8 mouse cellular contexts compared by ENCODE assay signal in the genomic region with DNA sequence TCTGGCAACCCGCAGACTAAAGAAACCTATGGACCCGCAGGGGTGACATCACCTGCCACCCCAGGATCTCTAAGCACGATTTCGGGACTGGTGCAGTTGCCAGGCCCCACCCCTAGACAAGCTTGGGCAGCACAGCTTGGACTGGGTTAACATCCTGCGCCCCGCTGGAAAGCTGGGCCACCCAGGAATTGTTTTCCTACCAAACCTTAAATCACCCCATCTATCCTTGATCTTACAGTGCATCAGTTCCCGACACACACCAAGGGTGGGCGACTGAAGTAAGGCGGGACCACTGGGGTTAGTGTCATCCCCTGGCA. TPM values are rescaled to one million over a fixed set of nuclear protein-coding genes. Genes with fewer than 3 reads are reported as not detected.
DNase-seq lines count a peak whose midpoint lies in the region; ATAC-seq and TF ChIP-seq lines count a peak whose summit lies in the region.

No protein-coding gene starts in this region.

- H3K4me3 ChIP-seq in heart, adult 2 months: peak overlapping the region; percentile 43
- peak overlapping the region; percentile 23 for H3K4me3 ChIP-seq in thymus, adult 2 months (ENCODE audit: control insufficient read depth, insufficient read depth, low read length)
- peak overlapping the region; percentile 48 for H3K4me3 ChIP-seq in limb, embryonic 15.5 days
- H3K4me3 ChIP-seq in stomach, postnatal 0 days (ENCODE audit: low read depth, low read length): peak overlapping the region; percentile 55

- DNase-seq in heart, adult 2 months: no peak
- no peak for DNase-seq in heart, adult 11 months
- no peak for DNase-seq in thymus, adult 2 months
- DNase-seq in thymus, postnatal 14 days: no peak
- no peak for DNase-seq in stomach, postnatal 0 days (ENCODE audit: low spot score)
- no peak for DNase-seq in frontal cortex, postnatal 25 days (ENCODE audit: low spot score in 2 of 2)
- DNase-seq in spleen, postnatal 10 days (ENCODE audit: low spot score in 2 of 2): no peak

- no peaks in the 10 kb centered on the region for H3K36me3 ChIP-seq in heart, adult 2 months (ENCODE audit: control insufficient read depth, insufficient read depth, low read length)
- no peaks in the 10 kb centered on the region for H3K36me3 ChIP-seq in thymus, adult 2 months (ENCODE audit: control insufficient read depth, insufficient read depth, low read length)
- no peaks in the 10 kb centered on the region for H3K36me3 ChIP-seq in limb, embryonic 15.5 days
- H3K36me3 ChIP-seq in stomach, postnatal 0 days (ENCODE audit: control insufficient read depth, insufficient read depth, low read length): no peaks in the 10 kb centered on the region

- WGBS in heart, adult 2 months: 19% methylated on average over 9 of the region's 9 CpGs
- WGBS in thymus, adult 2 months: 41% methylated on average over 9 of the region's 9 CpGs
- WGBS in limb, embryonic 15.5 days: 3% methylated on average over 9 of the region's 9 CpGs
- 12% methylated on average over 9 of the region's 9 CpGs for WGBS in stomach, postnatal 0 days

- no peaks in the 10 kb centered on the region for H3K79me2 ChIP-seq in heart, adult 2 months (replicated peaks; ENCODE audit: control insufficient read depth, insufficient read depth, low read length)

- H3K4me1 ChIP-seq in heart, adult 2 months (ENCODE audit: control insufficient read depth, insufficient read depth, low read length): no peaks in the 10 kb centered on the region
- peaks cover 10% of the 10 kb centered on the region for H3K4me1 ChIP-seq in thymus, adult 2 months (replicated peaks; ENCODE audit: control insufficient read depth, insufficient read depth, low read length)
- peaks cover 25% of the 10 kb centered on the region for H3K4me1 ChIP-seq in limb, embryonic 15.5 days
- H3K4me1 ChIP-seq in stomach, postnatal 0 days (replicated peaks; ENCODE audit: control insufficient read depth, insufficient read depth): peaks cover 3% of the 10 kb centered on the region; the same call in 1 of the 2 replicates

- intact Hi-C loops in heart, adult 2 months (cut with DNase I): no loop called here

- no peak for ATAC-seq in limb, embryonic 15.5 days (ENCODE audit: insufficient number of reproducible peaks, low FRiP score, low TSS enrichment, low read depth)
- ATAC-seq in stomach, postnatal 0 days (ENCODE audit: low FRiP score, low TSS enrichment): no peak; the same call in 1 of the 2 replicates

- TF ChIP-seq CTCF in heart, adult 2 months (IDR thresholded peaks at IDR 0.05): no peak
- TF ChIP-seq CTCF in thymus, adult 2 months (IDR thresholded peaks at IDR 0.05; ENCODE audit: borderline replicate concordance, control insufficient read depth, extremely low read depth, insufficient read depth, low read length, poor library complexity): no peak
- peak; percentile 1; the same call in 1 of the 2 replicates for TF ChIP-seq CTCF in stomach, postnatal 0 days (IDR thresholded peaks at IDR 0.05; ENCODE audit: low read depth)

- peak overlapping the region; percentile 97 for H3K4me2 ChIP-seq in limb, embryonic 15.5 days
- H3K4me2 ChIP-seq in stomach, postnatal 0 days (replicated peaks; ENCODE audit: low read depth): peak overlapping the region; percentile 97

- TF ChIP-seq POLR2A in heart, adult 2 months (IDR thresholded peaks at IDR 0.05; ENCODE audit: insufficient read depth, low read depth, low read length): no peak
- TF ChIP-seq POLR2A in thymus, adult 2 months (IDR thresholded peaks at IDR 0.05; ENCODE audit: control insufficient read depth, extremely low read depth, insufficient read depth, low read length, poor library complexity): no peak

- peaks cover 8% of the 10 kb centered on the region for H3K27me3 ChIP-seq in heart, adult 2 months (ENCODE audit: control insufficient read depth, insufficient read depth, low read length)
- H3K27me3 ChIP-seq in thymus, adult 2 months (ENCODE audit: control insufficient read depth, insufficient read depth, low read length): peaks cover 15% of the 10 kb centered on the region
- peaks cover 19% of the 10 kb centered on the region; the same call in 1 of the 2 replicates for H3K27me3 ChIP-seq in limb, embryonic 15.5 days
- H3K27me3 ChIP-seq in stomach, postnatal 0 days (ENCODE audit: control insufficient read depth, insufficient read depth, low read length): no peaks in the 10 kb centered on the region

- no peak for TF ChIP-seq EP300 in heart, adult 2 months (IDR thresholded peaks at IDR 0.05; ENCODE audit: insufficient read depth, low read depth, low read length)
- no peak for TF ChIP-seq EP300 in stomach, postnatal 0 days (optimal IDR thresholded peaks at IDR 0.05)

- H3K9ac ChIP-seq in heart, adult 2 months (ENCODE audit: low read depth, low read length): no peak overlapping the region
- H3K9ac ChIP-seq in limb, embryonic 15.5 days: 0 out of 2 replicates have a peak overlapping the region, but pooled peaks have one; percentile 55
- H3K9ac ChIP-seq in stomach, postnatal 0 days (ENCODE audit: low read length): peak overlapping the region; percentile 64

- no peak overlapping the region for H3K27ac ChIP-seq in heart, adult 2 months
- H3K27ac ChIP-seq in thymus, adult 2 months (ENCODE audit: control insufficient read depth, insufficient read depth, low read length): no peak overlapping the region
- no peak overlapping the region for H3K27ac ChIP-seq in limb, embryonic 15.5 days
- no peak overlapping the region for H3K27ac ChIP-seq in stomach, postnatal 0 days (replicated peaks)

- H3K9me3 ChIP-seq in limb, embryonic 15.5 days: no peaks in the 10 kb centered on the region
- no peaks in the 10 kb centered on the region for H3K9me3 ChIP-seq in stomach, postnatal 0 days (ENCODE audit: control insufficient read depth, low read length)

RNA-seq across cellular contexts. Expression of a gene that starts 50.5 kb away (rescaled TPM):
- 10 to 100 TPM; 23.4 to 32.2 TPM for total RNA-seq in heart, adult 2 months (2021)
- 26.6 and 37.5 TPM in 2 replicates for polyA plus RNA-seq in heart, adult 2 months (2012; rRNA removed)
- 75.0 and 79.8 TPM in 2 replicates for polyA plus RNA-seq in thymus, adult 2 months (2012; rRNA removed)
- 31.2 and 31.9 TPM in 2 replicates for polyA plus RNA-seq in limb, embryonic 15.5 days (2015; fragmentation: Nextera tagmentation; extraction: Ambion mirVana)
- 19.3 and 21.5 TPM in 2 replicates for polyA plus RNA-seq in stomach, postnatal 0 days (2015; fragmentation: Nextera tagmentation; extraction: Ambion mirVana)
